8 mouse cellular contexts compared by ENCODE assay signal in genomic region chr2:179441717-179442116, GRCm38 (mm10). TPM values are rescaled to one million over a fixed set of nuclear protein-coding genes. Genes with fewer than 3 reads are reported as not detected.
DNase-seq lines count a peak whose midpoint lies in the region; ATAC-seq lines count a peak whose summit lies in the region.

No protein-coding gene starts in this region.

- H3K4me1 ChIP-seq in limb, embryonic 12.5 days (replicated peaks) = peaks cover 23% of the 10 kb centered on the region
- peaks cover 41% of the 10 kb centered on the region for H3K4me1 ChIP-seq in neural tube, embryonic 15.5 days

- H3K27ac ChIP-seq in limb, embryonic 12.5 days = no peak overlapping the region
- H3K27ac ChIP-seq in neural tube, embryonic 15.5 days (replicated peaks) = peak overlapping the region; percentile 89

- peak; percentile 4 for DNase-seq in adrenal gland, adult 2 months
- DNase-seq in adrenal gland, postnatal 25 days = no peak
- DNase-seq in cerebellum, postnatal 14 days = peak; percentile 45 to 48
- DNase-seq in heart, postnatal 4 days = peak; percentile 13
- no peak for DNase-seq in layer of hippocampus, adult 9-11 months
- no peak for DNase-seq in spleen, postnatal 36 days (ENCODE audit: low spot score in 2 of 2)

- peak overlapping the region; percentile 71 for H3K4me3 ChIP-seq in limb, embryonic 12.5 days (replicated peaks)
- peak overlapping the region; percentile 83 for H3K4me3 ChIP-seq in neural tube, embryonic 15.5 days (replicated peaks)

- peaks cover 54% of the 10 kb centered on the region for H3K27me3 ChIP-seq in limb, embryonic 12.5 days
- H3K27me3 ChIP-seq in neural tube, embryonic 15.5 days (replicated peaks) = peaks cover 11% of the 10 kb centered on the region; the same call in 1 of the 2 replicates

- H3K36me3 ChIP-seq in limb, embryonic 12.5 days = no peaks in the 10 kb centered on the region
- H3K36me3 ChIP-seq in neural tube, embryonic 15.5 days = no peaks in the 10 kb centered on the region

- ATAC-seq in limb, embryonic 12.5 days (ENCODE audit: insufficient number of reproducible peaks, insufficient read depth, low FRiP score, low TSS enrichment, low read depth) = peak; percentile 18; the same call in 1 of the 2 replicates
- ATAC-seq in neural tube, embryonic 15.5 days (ENCODE audit: low FRiP score) = peak; percentile 32; the same call in 1 of the 2 replicates

- no peaks in the 10 kb centered on the region for H3K9me3 ChIP-seq in limb, embryonic 12.5 days
- no peaks in the 10 kb centered on the region for H3K9me3 ChIP-seq in neural tube, embryonic 15.5 days (replicated peaks)

- WGBS in limb, embryonic 12.5 days = 8% methylated on average over 8 of the region's 8 CpGs
- WGBS in neural tube, embryonic 15.5 days = 7% methylated on average over 8 of the region's 8 CpGs

- H3K9ac ChIP-seq in limb, embryonic 12.5 days (replicated peaks) = peak overlapping the region; percentile 70; the same call in 1 of the 2 replicates
- H3K9ac ChIP-seq in neural tube, embryonic 15.5 days (replicated peaks) = peak overlapping the region; percentile 80

- H3K4me2 ChIP-seq in limb, embryonic 12.5 days = peak overlapping the region; percentile 96
- H3K4me2 ChIP-seq in neural tube, embryonic 15.5 days = peak overlapping the region; percentile 90

RNA-seq across cellular contexts. Expression of gene Cdh4, which starts 0.5 kb away (rescaled TPM):
- 1 to 10 TPM; 3.3 to 5.0 TPM for total RNA-seq in adrenal gland, adult 2 months (2021)
- 2.7 and 2.8 TPM in 2 replicates for polyA plus RNA-seq in adrenal gland, adult 2 months (2012; rRNA removed)
- 4.4 and 5.3 TPM in 2 replicates for total RNA-seq in adrenal gland, postnatal 25 days (2021)
- 1 to 10 TPM; 2.0 to 2.2 TPM for total RNA-seq in heart, postnatal 4 days (2021)
- polyA plus RNA-seq in limb, embryonic 12.5 days (2016; fragmentation: Nextera tagmentation; extraction: Ambion mirVana) = 9.3 and 10.5 TPM in 2 replicates
- polyA plus RNA-seq in neural tube, embryonic 15.5 days (2015; fragmentation: Nextera tagmentation; extraction: Ambion mirVana) = 39.6 TPM in 2 replicates

Comparison
In these comparisons a context has a peak if more than half of its experiments do, and no peak if none do; other contexts are left out.
1. DNase-seq: peak in adrenal gland, adult 2 months (single experiment), cerebellum, postnatal 14 days (2 of 2) and heart, postnatal 4 days (single experiment); none in adrenal gland, postnatal 25 days (single experiment), layer of hippocampus, adult 9-11 months (single experiment) and spleen, postnatal 36 days (0 of 2).